Mouse (Mus musculus): ENCODE results near the gene Nploc4.

DNA sequence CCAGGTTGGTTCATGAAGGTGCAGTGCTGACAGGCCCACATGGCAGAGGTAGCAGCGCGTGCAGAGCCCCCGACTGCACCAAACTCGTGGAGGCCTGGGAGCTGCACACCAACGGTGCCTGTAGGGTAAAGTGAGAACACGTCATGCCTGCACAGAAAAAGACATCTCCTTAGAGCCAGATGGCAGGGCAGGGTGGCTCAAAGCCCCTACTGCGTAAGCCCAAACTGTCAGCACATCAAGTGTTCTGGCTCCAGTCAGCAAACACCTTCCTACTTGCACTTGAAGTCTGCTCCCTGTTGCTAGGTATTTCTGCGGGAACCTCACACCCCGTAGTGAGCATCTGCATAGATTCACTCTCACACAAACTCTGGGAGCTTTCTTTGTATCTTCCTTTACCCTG is 55.0 kb downstream of the Nploc4 start:
- TF ChIP-seq CTCF (IDR thresholded peaks at IDR 0.05; ENCODE audit: low read depth, low read length) = no peak
- no peak for TF ChIP-seq POLR2A (IDR thresholded peaks at IDR 0.05; ENCODE audit: borderline replicate concordance, low read depth, low read length)
